Mouse (Mus musculus): Measurements from ENCODE around the gene Pxmp4. TPM values are rescaled to one million over a fixed set of nuclear protein-coding genes. Genes with fewer than 3 reads are reported as not detected.

The Pxmp4 gene
- polyA plus RNA-seq (2014; fragmentation: Illumina TruSeq; extraction: RNeasy Lipid Tissue Mini Kit (QIAGEN cat#74804); ENCODE audit: low read depth, low replicate concordance): 35.2 TPM

DNA sequence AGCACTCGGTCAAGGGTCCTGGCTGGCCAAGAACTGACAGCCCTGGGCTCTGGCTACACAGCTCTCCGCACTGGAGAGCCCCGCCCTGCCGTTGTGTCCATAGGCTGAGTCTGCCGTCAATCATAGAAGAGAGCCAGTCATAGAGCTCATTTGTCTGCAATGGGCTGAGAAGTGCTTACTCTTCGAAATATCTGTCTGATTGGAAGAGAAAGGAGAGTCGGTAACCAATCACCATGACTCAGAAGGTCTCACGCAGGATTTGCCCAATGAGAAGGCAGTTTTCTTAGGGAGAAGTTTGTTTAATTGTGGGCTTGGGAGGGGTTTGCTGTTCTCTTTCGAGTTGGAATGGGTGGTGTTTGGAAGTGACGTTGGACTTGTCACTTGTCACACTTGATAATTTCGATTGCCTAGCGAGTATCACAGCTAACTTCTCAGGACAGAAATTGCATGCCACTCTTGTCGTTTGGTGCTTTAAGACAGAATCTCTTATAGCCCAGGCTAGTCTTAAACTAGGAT is at the start of gene Pxmp4:
Gene Pxmp4 (minus strand): TSS at position 71 of the 516 bp plus-strand sequence.

DNA sequence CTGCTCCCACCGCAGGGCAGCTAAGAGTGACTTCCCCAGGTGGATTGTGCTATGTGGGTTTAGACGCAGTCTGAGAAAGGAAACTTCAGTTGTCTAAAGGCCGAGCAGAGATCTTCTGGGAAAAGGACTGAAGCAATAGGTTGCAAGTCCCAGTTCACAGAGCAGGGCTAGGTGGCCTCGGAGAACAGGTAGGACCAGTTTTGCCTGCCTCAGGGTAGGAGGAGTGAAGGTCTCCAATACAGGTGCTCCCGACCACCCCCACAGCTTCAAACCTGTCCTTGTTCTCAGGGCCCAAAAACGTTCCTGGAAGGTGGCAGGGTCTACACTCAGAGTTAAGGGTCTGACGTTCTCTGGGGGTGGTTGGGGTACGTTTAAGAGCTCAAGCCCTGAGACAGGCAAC is 47.9 kb upstream of the Pxmp4 start, which contains the start of gene Chmp4b:
Gene Chmp4b (plus strand): TSS at position 343 of the 400 bp plus-strand sequence.

DNA sequence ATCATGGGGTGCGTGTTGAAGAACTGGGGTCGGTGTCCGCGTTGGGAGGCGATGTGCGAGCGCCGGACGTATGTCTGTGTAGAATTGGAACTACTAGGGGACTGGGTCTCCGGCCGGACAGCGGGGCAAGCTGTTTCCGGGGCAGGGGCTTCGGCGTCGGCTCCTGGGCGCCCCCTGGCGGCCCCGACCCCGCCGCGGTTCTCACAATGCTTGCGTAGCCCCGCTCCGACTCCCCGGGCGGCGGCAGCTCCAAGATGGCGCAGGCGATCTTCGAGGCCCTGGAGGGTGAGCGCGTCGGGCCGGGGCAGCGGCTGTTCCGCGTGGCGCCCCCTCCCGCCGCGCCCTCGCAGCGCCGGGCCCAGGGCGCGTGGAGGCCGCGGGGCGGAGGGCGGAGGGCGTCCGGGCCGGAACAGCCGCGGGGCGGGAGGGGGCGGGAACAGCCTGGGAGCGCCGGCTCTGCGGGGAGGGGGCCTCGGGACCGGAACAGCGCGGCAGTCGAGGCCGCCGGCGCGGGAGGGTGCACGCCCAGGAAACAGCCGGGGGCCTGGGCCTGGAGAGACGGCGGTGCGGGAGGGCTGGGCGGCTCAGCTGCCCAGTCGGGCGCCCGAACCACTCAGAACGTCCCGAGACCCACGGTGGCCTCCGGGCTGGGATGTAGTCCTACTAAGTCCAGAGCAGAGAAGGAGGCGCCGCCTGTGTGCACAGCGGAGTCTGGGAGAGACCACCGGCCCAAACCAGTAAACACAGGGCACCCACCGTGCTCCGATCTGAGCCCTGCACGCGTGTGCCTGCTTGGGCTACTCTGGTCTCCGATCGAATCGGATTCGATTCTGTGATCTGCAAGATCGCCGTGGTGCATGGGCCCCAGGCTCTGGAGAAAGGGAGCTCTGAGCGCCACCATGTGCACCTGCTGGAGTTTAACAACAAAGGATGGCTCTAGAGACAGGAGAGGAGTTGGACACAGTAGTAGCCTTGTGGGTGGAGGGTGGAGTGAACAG is 9.9 kb upstream of the Pxmp4 start, which contains the start of the genes Zfp341 and 4930519P11Rik:
Gene Zfp341 (plus strand): TSS at position 180 of the 998 bp plus-strand sequence.
Gene 4930519P11Rik (minus strand): TSS at position 320 of the 998 bp plus-strand sequence.

DNA sequence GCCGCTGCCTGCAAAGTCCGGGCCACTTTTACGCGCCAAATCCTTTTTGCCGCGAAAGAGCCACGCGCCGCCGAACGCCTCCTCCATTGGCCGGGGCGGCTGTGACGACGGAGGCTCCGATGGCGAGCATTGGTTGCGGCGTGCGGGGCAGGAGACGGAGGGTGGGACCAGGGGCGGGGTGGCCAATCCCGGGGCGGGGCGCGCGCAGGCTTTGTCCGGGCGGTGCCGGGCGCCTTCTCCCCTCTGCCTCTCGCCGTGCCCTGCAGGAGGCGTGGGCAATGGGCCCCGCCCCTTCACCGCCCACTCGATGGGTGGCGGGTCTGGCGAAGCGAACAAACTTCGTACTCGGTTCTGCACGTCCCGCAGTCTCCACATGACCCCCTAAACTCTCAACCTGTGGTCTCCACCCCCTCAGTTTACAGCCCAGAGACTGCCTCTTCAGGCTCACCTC is 33.6 kb downstream of the Pxmp4 start, which contains the start of gene E2f1:
Gene E2f1 (minus strand): TSS at position 57 of the 451 bp plus-strand sequence.

DNA sequence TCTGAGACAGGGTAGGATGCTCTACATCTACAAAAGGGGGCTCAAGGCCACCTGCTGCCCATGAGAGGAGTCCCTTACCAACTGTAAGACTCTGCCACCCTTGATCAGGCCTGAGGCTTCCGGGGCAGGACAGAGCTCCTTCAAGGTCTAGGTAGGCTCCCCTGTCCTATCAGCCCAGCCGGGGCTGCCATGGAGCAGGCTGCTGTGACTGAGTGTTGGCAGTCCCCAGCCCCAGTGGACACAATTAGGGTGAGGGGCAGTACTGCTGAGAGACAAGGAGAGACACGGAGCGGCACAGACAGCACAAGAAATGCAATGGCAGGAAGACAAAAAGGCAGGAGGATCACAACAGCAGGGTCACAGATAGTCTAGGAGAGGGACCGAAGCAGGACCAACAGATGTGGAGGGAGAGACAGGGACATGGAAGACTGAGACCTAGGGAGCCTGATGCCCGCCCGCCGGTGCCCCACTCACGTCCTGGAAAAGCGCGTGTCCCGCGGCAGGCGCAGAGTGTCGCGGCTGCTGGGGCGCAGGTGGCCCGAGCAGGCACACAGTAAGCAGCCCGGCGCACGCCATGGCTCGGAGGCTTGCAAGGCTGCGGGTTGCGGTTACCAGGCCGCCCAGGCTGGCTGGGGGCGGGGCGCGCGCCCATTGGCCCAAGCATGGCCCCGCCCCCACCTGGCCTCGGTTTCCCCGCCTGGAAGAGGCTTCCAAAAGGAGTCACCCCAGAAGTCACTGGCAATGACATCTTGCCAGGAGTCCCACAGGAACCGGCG is 45.1 kb downstream of the Pxmp4 start, which contains the start of gene Necab3:
Gene Necab3 (minus strand): TSS at position 627 of the 776 bp plus-strand sequence.

DNA sequence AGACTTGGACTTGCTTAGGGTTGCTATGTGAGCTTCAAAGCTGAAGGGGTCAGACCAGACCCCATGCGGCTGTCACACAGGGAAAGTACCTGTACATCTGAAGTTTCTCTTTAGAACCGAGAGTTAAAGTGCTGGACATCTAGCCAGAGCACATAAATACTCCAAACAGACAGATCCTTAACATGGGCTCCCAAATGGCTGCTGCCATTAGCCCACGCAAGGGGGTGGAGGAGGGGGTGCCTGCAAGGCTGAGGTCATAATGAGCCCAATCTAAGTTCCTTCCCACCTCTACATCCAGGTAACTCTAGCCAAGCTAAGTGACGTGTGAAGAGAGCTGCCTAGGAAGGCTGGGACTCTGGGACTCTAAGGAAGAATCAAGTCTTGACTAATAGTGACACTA is 52.0 kb downstream of the Pxmp4 start, which contains the start of gene Actl10:
Gene Actl10 (plus strand): TSS at position 301 of the 400 bp plus-strand sequence.

DNA sequence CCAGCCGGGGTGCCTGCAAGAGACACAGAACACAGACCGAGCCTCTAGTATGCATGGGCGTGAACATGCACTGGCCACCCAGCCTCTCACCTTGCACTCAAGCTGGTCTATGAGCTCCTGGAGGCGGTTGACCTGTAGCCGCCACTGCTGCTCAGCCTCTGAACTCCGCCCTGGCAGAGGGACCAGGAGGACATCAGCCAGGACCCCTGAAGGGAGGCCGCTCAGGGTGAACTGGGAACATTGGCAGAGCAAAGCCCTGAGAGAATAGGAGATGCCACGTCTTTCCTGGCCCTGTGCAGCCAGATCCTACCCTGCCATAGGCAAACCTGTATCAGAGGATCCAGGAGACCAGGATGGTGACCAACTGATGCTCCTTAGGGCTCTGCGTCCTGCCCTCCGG is 56.8 kb downstream of the Pxmp4 start, which contains the start of gene 1700003F12Rik:
Gene 1700003F12Rik (plus strand): TSS at position 375 of the 400 bp plus-strand sequence.

Other genes starting within 250 kb of the Pxmp4 start
- gene Cdk5rap1, start 230.7 kb downstream of the Pxmp4 start, polyA plus RNA-seq (2014; fragmentation: Illumina TruSeq; extraction: RNeasy Lipid Tissue Mini Kit (QIAGEN cat#74804); ENCODE audit: low read depth, low replicate concordance): 14.2 TPM
- 67.4 TPM for gene Snta1, start 195.6 kb downstream of the Pxmp4 start, polyA plus RNA-seq (2014; fragmentation: Illumina TruSeq; extraction: RNeasy Lipid Tissue Mini Kit (QIAGEN cat#74804); ENCODE audit: low read depth, low replicate concordance)
- 11.2 TPM for gene Cbfa2t2, start 167.2 kb downstream of the Pxmp4 start, polyA plus RNA-seq (2014; fragmentation: Illumina TruSeq; extraction: RNeasy Lipid Tissue Mini Kit (QIAGEN cat#74804); ENCODE audit: low read depth, low replicate concordance)
- gene 1700003F12Rik, start 56.6 kb downstream of the Pxmp4 start, polyA plus RNA-seq (2014; fragmentation: Illumina TruSeq; extraction: RNeasy Lipid Tissue Mini Kit (QIAGEN cat#74804); ENCODE audit: low read depth, low replicate concordance): not detected
- not detected for gene Actl10, start 51.9 kb downstream of the Pxmp4 start, polyA plus RNA-seq (2014; fragmentation: Illumina TruSeq; extraction: RNeasy Lipid Tissue Mini Kit (QIAGEN cat#74804); ENCODE audit: low read depth, low replicate concordance)
- gene Necab3, start 44.8 kb downstream of the Pxmp4 start, polyA plus RNA-seq (2014; fragmentation: Illumina TruSeq; extraction: RNeasy Lipid Tissue Mini Kit (QIAGEN cat#74804); ENCODE audit: low read depth, low replicate concordance): 0.60 TPM
- 0.42 TPM for gene E2f1, start 33.8 kb downstream of the Pxmp4 start, polyA plus RNA-seq (2014; fragmentation: Illumina TruSeq; extraction: RNeasy Lipid Tissue Mini Kit (QIAGEN cat#74804); ENCODE audit: low read depth, low replicate concordance)
- 2.6 TPM for gene Zfp341, start 9.6 kb upstream of the Pxmp4 start, polyA plus RNA-seq (2014; fragmentation: Illumina TruSeq; extraction: RNeasy Lipid Tissue Mini Kit (QIAGEN cat#74804); ENCODE audit: low read depth, low replicate concordance)
- not detected for gene 4930519P11Rik, start 9.7 kb upstream of the Pxmp4 start, polyA plus RNA-seq (2014; fragmentation: Illumina TruSeq; extraction: RNeasy Lipid Tissue Mini Kit (QIAGEN cat#74804); ENCODE audit: low read depth, low replicate concordance)
- 123 TPM for gene Chmp4b, start 48.0 kb upstream of the Pxmp4 start, polyA plus RNA-seq (2014; fragmentation: Illumina TruSeq; extraction: RNeasy Lipid Tissue Mini Kit (QIAGEN cat#74804); ENCODE audit: low read depth, low replicate concordance)
- not detected for gene Gm14214, start 166.3 kb upstream of the Pxmp4 start, polyA plus RNA-seq (2014; fragmentation: Illumina TruSeq; extraction: RNeasy Lipid Tissue Mini Kit (QIAGEN cat#74804); ENCODE audit: low read depth, low replicate concordance)
- gene Raly, start 187.4 kb upstream of the Pxmp4 start, polyA plus RNA-seq (2014; fragmentation: Illumina TruSeq; extraction: RNeasy Lipid Tissue Mini Kit (QIAGEN cat#74804); ENCODE audit: low read depth, low replicate concordance): 106 TPM
- gene a, start 187.7 kb upstream of the Pxmp4 start, polyA plus RNA-seq (2014; fragmentation: Illumina TruSeq; extraction: RNeasy Lipid Tissue Mini Kit (QIAGEN cat#74804); ENCODE audit: low read depth, low replicate concordance): not detected

Measured in heart, adult 10 weeks (tissue).